Mouse (Mus musculus) layer of hippocampus, adult 2 months (tissue): ENCODE measurements at regions not wholly inside any gene's neighbourhood (a gene's known extent, or its start where the extent isn't known, plus 50 kb on each side); places are given as distances from the start of the nearest gene placed in this dataset.
"Not testable (repeated sequence)": the region's sequence is repeated elsewhere in the genome, so short reads cannot be mapped to it uniquely, and the experiment has no call there.

Experiments used
- DNase-seq, 2 experiments: peaks; one replicate each; pipeline ENCODE4 v3.0.0; 2022; ENCODE audit warnings: low spot score in 2 of 2
- H3K27ac ChIP-seq: fragments of 200-600 bp; 2 replicates; pipeline ENCODE4 v1.8.1; 2022
- H3K4me3 ChIP-seq: fragments of 200-600 bp; 2 replicates; pipeline ENCODE4 v1.8.1; 2022; ENCODE audit warnings: mild to moderate bottlenecking
- CTCF ChIP-seq: fragments of 200-600 bp; conservative IDR thresholded peaks from 2 replicates; pipeline ENCODE4 v1.8.1; 2022; ENCODE audit warnings: antibody characterized with exemption, mild to moderate bottlenecking, moderate library complexity

GRCm38 (mm10) chr14:86062885-86063619 is 1078.0 kb downstream of the Diaph3 start:
- H3K4me3 ChIP-seq = peak overlapping the region; percentile 8; the same call in 1 of the 2 replicates
- TF ChIP-seq CTCF = peak; percentile 41; the same call in 1 of the 2 replicates
- H3K27ac ChIP-seq = peak overlapping the region; percentile 70
- DNase-seq = peak in 1 of 2 experiments; percentile 8

- no peak overlapping the region for H3K27ac ChIP-seq
- no peak for TF ChIP-seq CTCF
- H3K4me3 ChIP-seq = no peak overlapping the region
- DNase-seq = peak in 1 of 2 experiments; percentile 1
Observed at GRCm38 (mm10) chr14:86056991-86057390, 1084.0 kb downstream of the Diaph3 start.

- no peak for DNase-seq
- no peak overlapping the region for H3K4me3 ChIP-seq
- TF ChIP-seq CTCF = no peak
- no peak overlapping the region for H3K27ac ChIP-seq
Observed at GRCm38 (mm10) chr14:86054668-86055067, 1086.4 kb downstream of the Diaph3 start.

DNA sequence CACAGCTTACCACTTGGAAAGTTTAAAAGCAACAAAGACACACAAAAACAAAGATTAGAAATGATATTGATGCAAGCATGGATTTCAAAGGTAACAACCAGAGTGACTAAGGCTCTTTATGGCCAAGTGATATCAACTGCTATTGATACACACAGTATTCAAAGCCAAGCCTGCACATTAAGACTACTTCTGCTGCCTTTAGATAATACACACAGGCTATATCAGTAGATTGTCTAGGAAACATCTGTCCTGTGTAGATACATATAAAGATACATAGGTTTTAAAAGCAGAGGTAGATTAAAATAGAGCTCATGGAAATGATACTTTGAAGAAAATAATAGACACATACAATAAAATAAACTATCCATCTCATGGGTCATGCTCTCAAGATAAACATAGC is 1111.6 kb downstream of the Diaph3 start:
- Histone ChIP-seq H3K4me3 (no peak overlapping the region), H3K27ac (no peak overlapping the region)
- TF ChIP-seq CTCF = no peak
- DNase-seq = no peak

DNA sequence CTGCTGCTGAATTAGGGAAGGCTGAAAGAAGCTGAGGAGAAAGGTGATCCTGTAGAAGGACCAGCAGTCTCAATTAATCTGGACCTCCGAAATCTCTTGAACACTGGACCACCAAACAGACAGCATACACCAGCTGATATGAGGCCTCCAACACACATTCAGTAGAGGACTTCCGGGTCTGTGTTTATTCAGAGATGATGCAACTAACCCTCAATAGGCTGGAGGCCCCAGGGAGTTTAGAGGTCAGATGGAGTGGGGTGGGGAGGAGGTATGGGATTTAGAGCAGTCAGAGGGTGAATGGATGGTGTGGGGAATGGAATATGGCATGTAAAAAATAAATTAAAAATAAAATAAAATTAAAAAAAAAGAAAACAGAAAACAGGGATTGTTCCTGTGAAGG is 1123.4 kb downstream of the Diaph3 start:
- DNase-seq, H3K27ac ChIP-seq, H3K4me3 ChIP-seq: not testable (repeated sequence)
